Mouse (Mus musculus): ENCODE results near the gene Trim67. TPM values are rescaled to one million over a fixed set of nuclear protein-coding genes. Genes with fewer than 3 reads are reported as not detected.

The Trim67 gene
- total RNA-seq, 4 experiments from 2014 or later: 0.99 to 2.9 (median 1.3) TPM

DNA sequence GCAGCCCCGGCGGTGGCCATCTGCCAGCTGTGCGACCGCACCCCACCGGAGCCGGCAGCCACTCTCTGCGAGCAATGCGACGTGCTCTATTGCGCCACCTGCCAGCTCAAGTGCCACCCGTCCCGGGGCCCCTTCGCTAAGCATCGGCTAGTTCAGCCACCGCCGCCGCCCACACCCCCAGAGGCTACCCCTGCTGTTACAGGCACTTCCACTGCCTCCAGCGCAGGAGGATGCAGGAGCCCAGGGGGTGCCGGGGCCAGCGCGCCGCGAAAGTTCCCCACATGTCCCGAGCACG is 1.5 kb downstream of the Trim67 start:
- DNase-seq: peak; percentile 31

- no peak for DNase-seq
Measured at GRCm38 (mm10) chr8:124795781-124796488, 3.0 kb downstream of the Trim67 start.

DNA sequence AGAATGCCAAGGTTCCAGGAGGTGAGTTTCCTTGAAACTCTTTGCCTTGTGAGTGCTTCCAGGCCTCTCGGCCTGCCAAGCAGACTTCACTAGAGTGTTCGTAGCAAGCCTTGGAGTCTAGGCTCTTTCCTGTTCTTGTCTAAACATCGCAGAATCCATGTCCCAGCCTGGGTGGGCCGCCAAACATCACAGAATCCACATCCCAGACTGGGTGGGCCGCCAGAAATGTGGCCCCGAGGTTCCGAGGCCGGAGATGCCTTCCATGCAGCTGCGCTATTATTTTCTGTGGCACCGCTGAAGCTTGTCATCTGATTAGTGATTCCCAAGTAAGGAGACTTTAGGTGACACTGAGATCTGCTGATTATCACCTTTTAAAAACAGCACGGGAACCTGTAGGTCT is 7.7 kb downstream of the Trim67 start:
- DNase-seq: no peak

- DNase-seq: no peak
Measured at GRCm38 (mm10) chr8:124803824-124804702, 11.2 kb downstream of the Trim67 start.

GRCm38 (mm10) chr8:124805990-124806389 is 13.1 kb downstream of the Trim67 start:
- DNase-seq: no peak

- no peak for DNase-seq
Measured at GRCm38 (mm10) chr8:124809419-124809818, 16.5 kb downstream of the Trim67 start.

DNA sequence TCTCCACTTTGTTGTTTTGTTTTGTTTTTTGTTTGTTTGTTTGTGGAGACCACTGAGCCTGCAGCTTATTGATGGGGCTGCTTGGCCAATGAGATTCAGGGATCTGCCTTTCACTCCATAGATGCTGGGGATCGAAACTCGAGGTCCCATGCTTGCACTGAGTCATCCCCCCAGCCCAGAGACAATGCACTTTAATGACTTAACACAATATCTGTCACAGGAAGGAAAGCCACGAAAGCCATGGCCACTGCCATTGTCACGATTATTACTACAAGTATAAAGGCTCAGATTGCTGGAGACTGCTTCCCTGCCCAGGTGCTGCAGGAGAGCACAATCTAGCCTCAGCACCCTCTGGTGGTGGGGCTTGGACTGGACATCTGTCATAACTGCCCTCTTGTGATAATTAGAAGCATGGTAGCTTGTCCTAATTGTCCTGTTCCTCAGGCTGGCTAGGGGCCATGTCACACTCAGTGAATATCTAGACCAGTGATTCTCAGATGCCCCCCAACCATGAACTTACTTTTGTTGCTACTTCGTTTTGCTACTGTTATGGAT is 17.2 kb downstream of the Trim67 start:
- no peak for DNase-seq

DNA sequence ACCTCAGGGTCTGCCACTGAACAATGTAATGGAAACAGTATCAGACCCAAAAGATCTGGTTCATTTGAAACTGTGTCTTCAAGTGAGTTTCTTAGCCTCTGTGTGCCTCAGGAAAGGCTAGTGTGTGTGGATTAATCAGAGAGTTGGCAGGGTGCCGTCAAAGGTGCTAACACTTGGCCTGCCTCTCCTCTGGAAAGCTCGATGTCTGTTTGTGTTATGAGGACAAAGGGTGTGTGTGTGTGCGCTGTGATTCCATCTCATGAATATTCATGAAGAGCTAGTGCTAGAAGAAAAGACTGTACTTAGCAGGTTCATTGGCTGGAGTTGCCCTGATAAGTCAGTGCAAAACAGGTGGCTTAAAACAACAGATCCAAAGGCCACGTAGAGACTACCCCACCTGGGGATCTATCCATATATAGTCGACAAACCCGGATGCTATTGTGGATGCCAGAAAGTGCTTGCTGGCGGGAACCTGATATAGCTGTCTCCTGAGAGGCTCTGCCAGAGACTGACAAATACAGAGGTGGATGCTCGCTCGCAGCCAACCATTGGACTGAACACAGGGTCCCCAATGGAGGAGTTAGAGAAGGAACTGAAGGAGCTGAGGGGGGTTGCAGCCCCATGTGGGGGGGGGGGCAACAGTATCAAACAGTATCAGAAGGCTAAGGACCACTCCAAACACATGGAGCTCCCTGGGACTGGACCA is 17.9 kb downstream of the Trim67 start:
- DNase-seq: no peak

- no peak for DNase-seq
Measured at GRCm38 (mm10) chr8:124813326-124813725, 20.4 kb downstream of the Trim67 start.

GRCm38 (mm10) chr8:124815870-124816269 is 23.0 kb downstream of the Trim67 start:
- no peak for DNase-seq

DNA sequence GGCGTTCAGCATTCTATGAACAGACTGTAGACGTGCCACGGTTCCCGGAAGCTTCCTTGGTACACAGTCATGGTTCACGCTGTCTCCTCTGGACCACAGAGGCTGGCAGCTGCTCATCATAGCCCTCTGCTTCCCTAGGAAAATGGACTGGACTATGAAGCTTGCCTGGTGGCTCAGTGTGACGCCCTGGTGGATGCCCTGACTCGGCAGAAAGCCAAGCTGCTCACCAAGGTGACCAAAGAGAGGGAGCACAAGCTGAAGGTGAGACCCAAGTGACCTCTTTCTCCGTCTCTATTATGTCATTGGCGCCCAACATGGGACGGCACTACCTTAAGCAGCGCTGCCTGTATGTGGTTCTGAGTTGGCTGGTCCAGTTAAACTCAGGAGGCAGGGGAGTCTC is 24.0 kb downstream of the Trim67 start:
- no peak for DNase-seq

DNA sequence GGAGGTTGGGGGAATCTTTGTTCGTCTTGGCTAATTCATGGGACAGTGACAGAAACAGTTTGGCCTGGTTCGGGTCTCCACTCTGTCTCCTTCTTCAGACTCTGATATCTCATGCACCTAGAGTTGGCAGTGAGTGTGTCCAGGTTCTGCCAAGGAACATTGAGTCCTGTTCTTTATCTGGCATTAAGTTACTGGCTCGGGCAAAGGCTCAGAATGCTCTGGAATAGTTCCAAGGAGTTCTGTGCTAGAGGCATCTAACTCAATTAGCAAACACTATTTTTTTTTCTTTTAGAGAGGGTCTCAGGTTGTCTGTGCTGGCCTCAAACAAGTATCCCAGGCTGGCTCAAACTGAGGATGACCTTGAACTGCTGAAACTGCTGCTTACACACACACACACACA is 24.5 kb downstream of the Trim67 start:
- DNase-seq: no peak

- no peak for DNase-seq
Measured at GRCm38 (mm10) chr8:124819612-124820115, 26.8 kb downstream of the Trim67 start.

DNA sequence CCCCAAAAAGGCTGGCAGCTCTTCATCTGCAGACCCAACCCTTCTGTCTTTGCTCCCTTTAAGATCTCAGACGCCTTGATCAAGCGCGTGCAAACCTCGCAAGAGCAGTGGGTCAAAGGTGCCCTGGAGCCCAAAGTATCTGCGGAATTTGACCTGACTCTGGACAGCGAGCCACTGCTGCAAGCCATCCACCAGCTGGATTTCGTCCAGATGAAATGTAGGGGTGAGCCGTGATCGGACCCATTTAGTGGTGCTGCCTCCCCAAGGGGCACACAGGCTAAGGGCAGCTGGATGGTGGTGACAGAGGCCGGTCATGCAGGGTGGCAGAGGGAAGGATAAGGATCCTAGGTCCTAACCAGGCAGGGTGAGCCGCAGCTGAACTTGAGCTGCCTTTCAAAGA is 27.2 kb downstream of the Trim67 start:
- DNase-seq: no peak

GRCm38 (mm10) chr8:124823497-124823896 is 30.6 kb downstream of the Trim67 start:
- DNase-seq: no peak

DNA sequence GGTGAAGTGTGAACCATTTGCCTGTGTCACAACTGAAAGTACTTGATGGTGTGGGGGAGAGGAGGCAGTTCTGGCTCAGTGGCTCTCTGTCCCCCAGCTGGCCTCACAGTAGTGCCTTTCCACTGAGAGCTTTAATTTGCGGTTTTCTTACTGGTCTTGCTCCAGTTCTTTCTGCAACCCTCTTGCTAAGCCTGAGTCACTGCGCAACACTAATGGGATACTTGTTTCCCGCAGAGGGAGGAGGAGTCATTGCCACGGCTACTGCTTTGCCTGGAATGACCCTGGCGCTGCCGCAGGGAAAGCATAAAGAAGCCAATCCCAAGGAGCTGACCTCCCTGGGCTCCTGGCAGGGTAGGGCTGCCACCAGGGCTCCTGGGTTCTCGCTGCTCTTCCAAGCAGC is 33.8 kb downstream of the Trim67 start:
- peak; percentile 67 for DNase-seq

- no peak for DNase-seq
Measured at GRCm38 (mm10) chr8:124827387-124827786, 34.5 kb downstream of the Trim67 start.

DNA sequence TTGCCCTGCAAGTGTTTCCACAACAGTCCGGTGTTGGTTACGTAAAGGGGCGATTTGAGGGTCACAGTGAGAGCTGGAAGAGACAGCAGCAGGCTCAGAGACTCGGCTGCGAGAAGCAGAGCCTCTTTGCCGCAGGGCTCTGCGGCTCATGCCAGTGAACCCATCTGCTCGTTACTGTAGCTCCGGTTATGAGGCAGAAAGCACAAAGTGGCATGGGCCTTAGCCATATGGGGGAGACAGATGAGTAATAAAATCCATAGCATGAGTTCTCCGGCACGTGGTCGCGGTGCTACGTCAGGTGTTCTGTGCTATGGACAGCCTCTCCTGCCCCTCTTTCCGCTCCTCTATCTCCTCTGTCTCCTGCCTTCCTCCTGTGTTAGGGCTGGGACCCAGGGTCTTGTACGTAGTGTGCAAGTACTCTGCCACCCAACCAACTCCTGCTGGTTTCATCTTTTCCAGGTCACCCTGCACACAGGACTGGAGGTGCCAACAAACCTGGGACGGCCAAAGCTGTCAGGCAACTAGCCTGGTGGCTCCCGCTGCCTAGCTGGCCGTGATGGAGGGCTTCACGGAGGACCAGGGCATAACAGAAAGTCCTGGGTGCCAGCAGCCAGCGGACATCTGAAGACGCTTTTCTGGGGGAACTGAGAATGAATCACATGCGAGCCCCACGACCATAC is 35.8 kb downstream of the Trim67 start:
- no peak for DNase-seq

- DNase-seq: no peak
Measured at GRCm38 (mm10) chr8:124830050-124830449, 37.2 kb downstream of the Trim67 start.

DNA sequence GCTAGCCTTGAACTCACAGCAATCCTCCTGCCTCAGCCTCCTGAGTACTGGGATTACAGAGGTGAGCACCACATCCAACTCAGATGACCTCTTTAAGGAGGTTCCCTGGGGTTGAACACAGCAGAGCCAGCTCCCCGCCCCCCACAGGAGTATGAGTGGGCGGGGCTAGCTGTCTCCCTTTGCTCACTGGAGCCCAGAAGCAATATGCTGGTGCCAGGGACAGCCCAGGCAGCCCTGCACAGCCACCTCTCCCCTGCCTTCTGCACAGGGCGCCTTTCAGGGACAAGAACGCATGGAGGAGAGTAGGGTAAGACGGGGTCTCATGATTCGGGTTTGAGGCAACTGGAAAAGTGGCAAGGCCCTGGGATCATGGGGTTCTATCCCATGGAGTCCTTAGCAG is 38.6 kb downstream of the Trim67 start:
- DNase-seq: no peak

GRCm38 (mm10) chr8:124831941-124832340 is 39.0 kb downstream of the Trim67 start:
- no peak for DNase-seq
